Mouse (Mus musculus) intestine, embryonic 14.5 days (tissue): ENCODE data around the gene Kat6b. TPM values are rescaled to one million over a fixed set of nuclear protein-coding genes. Genes with fewer than 3 reads are reported as not detected.

ENCODE experiments used
- ATAC-seq: fragments of 200-750 bp; cut with Nextera tagmentation; replicated peaks from 2 replicates; pipeline ENCODE4 v1.8.0; 2017; ENCODE audit warnings: low read depth, moderate number of reproducible peaks, moderate TSS enrichment, moderate library complexity; ENCODE audit not compliant: low FRiP score, low TSS enrichment
- DNase-seq: peaks from one replicate; pipeline ENCODE4 v3.0.0-alpha.2; 2018; ENCODE audit warnings: low spot score
- H3K27ac ChIP-seq: fragments of 300-500 bp; sonication (generic); 2 replicates; pipeline ENCODE4 v1.5.1; 2014; ENCODE audit warnings: low read depth, mild to moderate bottlenecking, control low read depth
- H3K27me3 ChIP-seq: fragments of 300-500 bp; sonication (generic); replicated peaks from 2 replicates; pipeline ENCODE4 v1.6.1; 2014; ENCODE audit warnings: low read length, control low read depth; ENCODE audit not compliant: control insufficient read depth, insufficient read depth
- H3K36me3 ChIP-seq: fragments of 300-500 bp; sonication (generic); 2 replicates; pipeline ENCODE4 v1.6.1; 2014; ENCODE audit warnings: low read length, control low read depth; ENCODE audit not compliant: control insufficient read depth, insufficient read depth
- H3K4me1 ChIP-seq: fragments of 300-500 bp; sonication (generic); replicated peaks from 2 replicates; pipeline ENCODE4 v1.6.1; 2014; ENCODE audit warnings: low read length, control low read depth, mixed read lengths; ENCODE audit not compliant: control insufficient read depth, insufficient read depth
- H3K4me2 ChIP-seq: fragments of 300-500 bp; sonication (generic); 2 replicates; pipeline ENCODE4 v1.6.1; 2014; ENCODE audit warnings: low read length
- H3K4me3 ChIP-seq: fragments of 300-500 bp; sonication (generic); 2 replicates; pipeline ENCODE4 v1.5.1; 2014; ENCODE audit warnings: low read depth, low read length, control low read depth, mixed read lengths
- H3K9ac ChIP-seq: fragments of 300-500 bp; sonication (generic); 2 replicates; pipeline ENCODE4 v1.6.1; 2014; ENCODE audit warnings: mild to moderate bottlenecking, low read length
- H3K9me3 ChIP-seq: fragments of 300-500 bp; sonication (generic); 2 replicates; pipeline ENCODE4 v1.6.1; 2016; ENCODE audit warnings: low read length, control low read depth; ENCODE audit not compliant: control insufficient read depth
- whole genome bisulfite sequencing: fragments of 180-500 bp; shearing (Covaris S2); extraction: QIAGEN DNeasy Blood & Tissue Kit; methylation state at CpG from one replicate; pipeline ENCODE4 v1.1.7; 2014; 5-methylcytosine and 5-hydroxymethylcytosine counted together
- polyA plus RNA-seq: library from polyadenylated mRNA; unstranded; fragments of >200 nt; fragmentation: Nextera tagmentation; extraction: Ambion mirVana; gene quantifications from 2 replicates; pipeline ENCODE4 v1.2.1, GENCODE M21; 2014

Gene Kat6b
- polyA plus RNA-seq, 1 experiment from 2014 or later = 19.6 TPM

GRCm38 (mm10) chr14:21551655-21552054, 70.4 kb downstream of the Kat6b start:
- 90% methylated on average over 7 of the region's 7 CpGs for WGBS
- no peak for DNase-seq
- ATAC-seq = no peak
- Histone ChIP-seq H3K27ac (no peak overlapping the region), H3K4me3 (no peak overlapping the region), H3K9me3 (no peaks in the 10 kb centered on the region), H3K4me1 (peaks cover 15% of the 10 kb centered on the region), H3K36me3 (no peaks in the 10 kb centered on the region), H3K9ac (no peak overlapping the region), H3K4me2 (no peak overlapping the region), H3K27me3 (no peaks in the 10 kb centered on the region)

DNA sequence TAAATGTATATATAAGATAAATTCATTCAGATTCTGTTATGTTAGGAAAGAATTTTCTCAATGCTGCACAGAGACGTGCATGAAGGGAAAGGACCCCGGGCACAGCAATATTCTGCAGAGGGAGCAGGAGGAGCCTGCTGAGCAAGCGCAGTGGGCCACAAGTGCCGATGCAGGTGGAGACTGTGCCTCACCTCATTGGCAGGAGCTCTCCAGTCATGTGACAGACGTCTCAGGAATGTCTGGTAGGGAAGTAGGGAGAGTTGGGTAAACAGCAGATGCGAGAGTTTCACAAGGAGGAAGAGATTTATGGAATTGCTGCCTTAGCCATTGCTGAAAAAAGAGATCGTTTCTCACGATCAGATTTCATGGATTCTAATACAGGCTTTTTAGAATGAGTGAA, 71.7 kb downstream of the Kat6b start:
- H3K4me2 ChIP-seq = 0 out of 2 replicates have a peak overlapping the region, but pooled peaks have one; percentile 16
- no peaks in the 10 kb centered on the region for H3K36me3 ChIP-seq
- no peaks in the 10 kb centered on the region for H3K9me3 ChIP-seq
- no peak overlapping the region for H3K27ac ChIP-seq
- no peak overlapping the region for H3K9ac ChIP-seq
- DNase-seq = no peak
- no peaks in the 10 kb centered on the region for H3K27me3 ChIP-seq
- no peak overlapping the region for H3K4me3 ChIP-seq
- no peak; the same call in 1 of the 2 replicates for ATAC-seq
- 34% methylated on average over 8 of the region's 8 CpGs for WGBS
- peaks cover 5% of the 10 kb centered on the region for H3K4me1 ChIP-seq

DNA sequence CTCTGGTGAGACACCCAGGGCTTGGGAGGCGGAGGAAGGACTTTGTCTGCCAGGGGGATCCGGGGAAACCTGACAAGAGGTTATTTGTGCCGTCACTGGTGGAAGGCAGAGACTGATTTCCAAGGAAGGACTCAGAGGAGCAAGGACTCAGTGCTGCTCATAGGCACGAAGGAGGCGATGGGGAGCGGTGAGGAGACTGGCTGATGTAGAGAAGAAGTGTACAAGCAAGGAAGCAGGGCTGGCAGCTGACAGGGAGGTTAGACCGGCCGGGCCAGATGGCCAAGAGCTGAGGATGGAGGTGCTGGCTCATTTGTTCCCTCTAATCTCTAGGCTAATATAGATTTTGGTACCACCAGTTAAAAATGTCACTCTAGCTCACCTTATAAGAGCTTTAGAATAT, 72.8 kb downstream of the Kat6b start:
- H3K36me3 ChIP-seq = no peaks in the 10 kb centered on the region
- no peak overlapping the region for H3K4me2 ChIP-seq
- H3K27me3 ChIP-seq = no peaks in the 10 kb centered on the region
- DNase-seq (no peak), ATAC-seq (no peak)
- H3K27ac ChIP-seq = no peak overlapping the region
- H3K4me1 ChIP-seq = peaks cover 15% of the 10 kb centered on the region
- H3K9ac ChIP-seq = no peak overlapping the region
- 82% methylated on average over 8 of the region's 8 CpGs for WGBS
- H3K4me3 ChIP-seq = no peak overlapping the region
- H3K9me3 ChIP-seq = no peaks in the 10 kb centered on the region

GRCm38 (mm10) chr14:21558440-21559131, 77.4 kb downstream of the Kat6b start:
- WGBS = 36% methylated on average over 10 of the region's 10 CpGs
- H3K4me3 ChIP-seq = no peak overlapping the region
- ATAC-seq = no peak
- H3K27me3 ChIP-seq = no peaks in the 10 kb centered on the region
- H3K4me2 ChIP-seq = no peak overlapping the region
- no peaks in the 10 kb centered on the region for H3K9me3 ChIP-seq
- no peak overlapping the region for H3K27ac ChIP-seq
- H3K9ac ChIP-seq = no peak overlapping the region
- peaks cover 17% of the 10 kb centered on the region for H3K4me1 ChIP-seq
- DNase-seq = no peak
- no peaks in the 10 kb centered on the region for H3K36me3 ChIP-seq

DNA sequence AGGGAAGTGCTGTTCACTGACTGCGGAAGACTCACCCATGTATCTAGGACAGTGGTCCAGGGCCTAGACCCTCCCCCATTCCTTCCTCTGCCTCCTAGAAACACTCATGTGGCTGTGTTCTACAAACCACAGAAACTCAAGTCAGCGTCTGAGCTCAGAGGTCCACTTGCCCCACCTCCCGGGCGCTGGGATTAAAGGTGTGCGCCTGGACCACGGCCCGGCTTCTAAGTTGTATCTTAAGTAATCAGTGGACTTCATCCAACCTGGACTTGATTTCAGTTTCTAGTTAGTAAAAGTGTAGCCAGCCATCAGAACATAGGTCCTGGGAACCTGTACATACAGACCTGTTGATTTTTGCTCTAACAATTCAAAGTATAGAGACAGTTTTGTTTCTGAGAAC, 78.2 kb downstream of the Kat6b start:
- ATAC-seq = no peak
- H3K4me2 ChIP-seq = no peak overlapping the region
- no peak overlapping the region for H3K9ac ChIP-seq
- no peaks in the 10 kb centered on the region for H3K27me3 ChIP-seq
- H3K36me3 ChIP-seq = no peaks in the 10 kb centered on the region
- DNase-seq = no peak
- no peaks in the 10 kb centered on the region for H3K9me3 ChIP-seq
- H3K4me3 ChIP-seq = no peak overlapping the region
- 78% methylated on average over 7 of the region's 7 CpGs for WGBS
- peaks cover 21% of the 10 kb centered on the region for H3K4me1 ChIP-seq
- H3K27ac ChIP-seq = no peak overlapping the region

DNA sequence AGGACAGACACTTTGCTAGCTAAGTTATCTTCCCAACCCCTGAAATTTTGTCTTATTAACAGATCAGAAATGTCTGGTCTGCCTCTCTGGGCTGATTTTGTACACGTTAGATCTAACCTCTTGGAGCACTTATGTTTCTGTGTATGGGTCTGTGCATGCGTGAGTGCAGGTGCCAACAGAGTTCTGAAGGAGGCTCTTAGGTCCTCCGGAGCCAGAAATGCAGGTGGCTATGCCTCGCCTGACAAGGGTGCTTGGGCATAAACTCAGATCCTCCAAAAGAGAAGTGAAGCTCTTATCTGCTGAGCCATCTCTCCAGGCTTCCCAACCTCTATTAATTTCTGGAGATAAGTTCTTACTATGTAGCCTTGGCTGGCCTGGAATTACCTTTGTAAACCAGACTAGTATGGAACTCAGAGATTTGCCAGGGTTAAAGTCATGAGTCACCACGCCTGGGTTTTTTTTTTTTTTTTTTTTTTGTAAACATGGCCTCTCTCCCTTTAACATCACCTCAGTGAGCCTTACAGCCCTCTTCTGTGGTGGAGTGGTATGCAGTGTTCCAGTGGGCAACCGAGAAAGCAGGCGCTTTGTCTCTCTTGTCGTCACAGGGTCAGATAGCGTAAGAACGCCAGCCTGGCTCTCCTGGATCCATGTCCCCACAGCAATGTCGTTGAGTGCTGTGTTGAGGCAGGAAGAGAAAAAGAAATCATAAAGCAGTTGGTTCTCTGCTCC, 79.4 kb downstream of the Kat6b start:
- Histone ChIP-seq H3K9ac (no peak overlapping the region), H3K27me3 (no peaks in the 10 kb centered on the region), H3K4me3 (no peak overlapping the region), H3K27ac (no peak overlapping the region), H3K36me3 (no peaks in the 10 kb centered on the region), H3K4me1 (peaks cover 21% of the 10 kb centered on the region), H3K4me2 (no peak overlapping the region), H3K9me3 (no peaks in the 10 kb centered on the region)
- ATAC-seq = no peak
- 77% methylated on average over 11 of the region's 11 CpGs for WGBS
- no peak for DNase-seq

- no peak overlapping the region for H3K4me3 ChIP-seq
- H3K27ac ChIP-seq = no peak overlapping the region
- DNase-seq (no peak), ATAC-seq (no peak)
- H3K27me3 ChIP-seq = no peaks in the 10 kb centered on the region
- H3K9me3 ChIP-seq = no peaks in the 10 kb centered on the region
- no peak overlapping the region for H3K9ac ChIP-seq
- H3K36me3 ChIP-seq = no peaks in the 10 kb centered on the region
- H3K4me1 ChIP-seq = peaks cover 21% of the 10 kb centered on the region
- 85% methylated on average over 8 of the region's 8 CpGs for WGBS
- H3K4me2 ChIP-seq = no peak overlapping the region
Measured at GRCm38 (mm10) chr14:21561396-21562065, 80.3 kb downstream of the Kat6b start.

DNA sequence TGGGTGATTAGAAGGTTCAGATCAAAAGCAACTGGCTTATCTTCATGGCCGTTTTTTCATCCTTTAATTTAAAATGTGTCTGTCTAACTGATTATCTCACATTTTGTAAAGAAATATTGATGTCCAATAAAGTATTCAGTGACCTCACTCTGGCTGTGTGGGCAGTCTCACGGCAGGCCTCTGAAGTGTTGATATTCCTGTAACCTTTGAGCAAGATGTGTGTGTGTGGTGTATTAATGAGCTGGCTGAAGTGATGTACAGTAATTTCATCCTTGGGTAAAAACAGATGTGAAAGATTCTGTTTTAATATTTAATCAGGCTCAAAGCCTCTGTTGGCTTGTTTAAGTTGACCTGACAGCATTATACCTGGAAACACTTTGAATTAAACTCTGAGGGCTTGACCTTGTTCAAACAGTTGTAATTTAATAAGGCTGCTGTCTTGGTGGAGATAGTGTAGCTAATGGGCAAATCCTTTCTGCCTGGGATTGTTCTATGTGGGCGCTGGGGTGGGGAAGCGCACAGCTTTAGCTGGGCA, 82.4 kb downstream of the Kat6b start:
- Histone ChIP-seq H3K9ac (no peak overlapping the region), H3K9me3 (no peaks in the 10 kb centered on the region), H3K4me1 (peaks cover 14% of the 10 kb centered on the region), H3K27me3 (no peaks in the 10 kb centered on the region), H3K4me2 (no peak overlapping the region), H3K27ac (no peak overlapping the region), H3K36me3 (no peaks in the 10 kb centered on the region), H3K4me3 (no peak overlapping the region)
- ATAC-seq = no peak
- 56% methylated on average over 4 of the region's 4 CpGs for WGBS
- no peak for DNase-seq
